Mouse (Mus musculus) T-helper 1 cell (primary cell): ENCODE measurements around the gene Dnajb3.
"Not testable (repeated sequence)": the region's sequence is repeated elsewhere in the genome, so short reads cannot be mapped to it uniquely, and the experiment has no call there.

Experiments used
- in situ Hi-C: fragments of 300-600 bp; cut with MboI, MseI; formaldehyde crosslinking; loops from one replicate; pipeline ENCODE4 v1.15.1; 2025; ENCODE audit warnings: high pct_unique_total_duplicates

Gene Dnajb3

DNA sequence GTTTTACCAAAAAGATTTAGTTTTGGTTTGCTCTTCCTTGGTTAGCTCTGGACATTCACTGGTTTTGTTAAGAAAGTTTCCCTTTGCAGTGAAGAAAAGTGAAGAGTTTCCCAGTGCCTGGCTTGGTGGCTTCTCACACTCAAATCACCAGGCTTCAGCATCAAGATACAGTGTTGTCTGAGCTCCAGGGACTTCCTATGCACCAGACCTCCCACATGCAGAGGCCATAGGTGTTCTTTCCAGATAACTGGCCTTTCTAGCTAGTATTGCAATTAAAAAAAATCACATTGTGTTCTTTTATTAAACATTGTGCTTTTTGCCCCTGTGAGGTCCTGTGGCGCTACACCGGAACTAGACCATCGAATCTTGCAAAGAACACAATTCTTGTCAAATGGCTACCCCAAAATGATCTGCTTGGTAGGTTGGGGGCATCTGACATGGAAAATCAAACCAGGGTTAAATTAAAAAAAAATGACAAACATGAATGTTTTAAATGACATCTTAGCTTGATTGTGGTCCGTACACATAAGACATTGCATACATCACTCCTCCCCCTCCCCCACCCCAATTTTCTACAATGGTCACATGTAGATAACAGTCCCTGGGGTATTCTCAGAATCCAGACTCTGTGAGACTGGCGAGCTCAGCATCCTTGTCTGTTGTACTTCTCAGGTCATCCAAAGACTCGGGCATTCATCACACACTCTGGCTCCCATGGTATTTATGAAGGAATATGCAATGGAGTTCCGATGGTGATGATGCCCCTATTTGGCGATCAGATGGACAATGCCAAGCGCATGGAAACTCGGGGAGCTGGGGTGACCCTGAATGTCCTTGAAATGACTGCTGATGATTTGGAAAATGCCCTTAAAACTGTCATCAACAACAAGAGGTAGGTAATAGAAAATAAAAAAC lies 10.1 kb upstream of the Dnajb3 start:
- in situ Hi-C loops = no loop called here

DNA sequence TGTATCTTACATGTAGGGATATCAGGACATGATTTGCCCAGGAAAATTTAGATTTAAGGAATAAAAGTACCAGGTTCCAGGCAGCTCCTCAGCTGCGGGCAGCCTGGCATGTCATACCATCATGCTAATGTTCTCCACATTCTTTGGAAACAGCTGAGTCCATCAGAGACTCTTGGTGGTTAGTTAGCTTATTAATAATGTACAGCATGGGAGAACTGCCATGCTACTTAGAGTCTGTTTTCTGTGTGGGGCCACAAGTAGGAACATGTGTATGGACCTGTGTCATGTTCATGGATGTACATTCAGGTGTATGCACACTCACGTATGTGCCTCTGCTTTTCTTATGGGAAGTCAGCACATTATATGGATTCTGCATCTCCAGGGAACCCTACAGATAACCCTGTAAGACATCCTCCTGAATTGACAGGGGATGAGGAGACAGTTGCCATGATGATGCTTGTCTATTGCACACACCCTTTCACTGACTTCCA lies 8.9 kb upstream of the Dnajb3 start:
- in situ Hi-C loops = no loop called here

DNA sequence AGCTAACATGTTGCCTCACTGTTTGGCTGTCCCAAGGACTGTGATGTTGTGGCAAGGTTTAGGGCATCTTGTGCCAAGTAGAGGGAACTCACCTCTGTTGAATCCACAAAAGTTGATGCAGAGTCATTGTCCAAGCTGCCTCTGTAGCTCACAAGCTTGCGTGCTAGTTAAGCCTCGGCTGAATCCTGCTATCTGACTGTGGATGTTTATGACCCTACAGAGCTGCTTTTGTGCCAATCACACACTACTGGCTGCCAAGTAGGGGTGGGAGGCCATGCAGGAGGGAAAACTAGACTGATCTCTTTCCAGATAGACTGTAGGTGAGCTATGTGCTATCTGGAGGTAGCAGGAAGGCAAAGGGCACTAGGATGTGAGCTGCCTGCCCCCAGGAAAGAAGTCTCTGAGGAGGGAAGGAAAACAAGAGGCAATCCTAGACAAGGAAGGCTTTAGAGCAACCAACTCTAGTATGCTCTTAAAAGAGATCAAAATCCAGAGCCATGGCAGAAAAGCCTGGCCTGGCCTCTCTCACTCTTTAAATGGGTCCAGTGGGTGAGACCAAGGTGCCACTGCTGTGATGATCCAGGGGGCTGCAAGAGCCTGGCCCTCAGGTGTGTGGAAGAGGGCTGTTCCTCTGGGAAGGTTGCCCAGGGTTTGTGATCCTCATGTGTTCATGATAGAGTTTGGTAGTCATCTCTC lies 8.3 kb upstream of the Dnajb3 start:
- in situ Hi-C loops = no loop called here

DNA sequence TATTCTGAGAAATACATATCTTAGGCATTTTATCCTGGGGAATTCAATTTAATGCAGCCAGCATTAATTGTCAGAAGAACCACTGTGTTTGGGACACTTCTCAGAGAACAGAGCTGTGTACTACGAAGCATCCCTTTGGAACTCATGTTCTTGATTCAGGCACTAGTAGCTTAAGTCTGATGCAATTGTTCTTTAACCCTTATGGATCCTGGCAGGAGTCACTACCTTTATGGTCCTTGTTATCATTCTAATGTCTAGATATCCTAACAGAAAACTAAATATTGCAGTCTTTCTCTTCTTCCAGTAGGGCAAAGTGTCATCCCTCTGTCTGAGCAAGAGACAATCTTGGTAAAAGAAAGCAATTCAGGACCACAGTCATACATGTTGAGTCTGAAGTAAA lies 7.5 kb upstream of the Dnajb3 start:
- in situ Hi-C loops = no loop called here

DNA sequence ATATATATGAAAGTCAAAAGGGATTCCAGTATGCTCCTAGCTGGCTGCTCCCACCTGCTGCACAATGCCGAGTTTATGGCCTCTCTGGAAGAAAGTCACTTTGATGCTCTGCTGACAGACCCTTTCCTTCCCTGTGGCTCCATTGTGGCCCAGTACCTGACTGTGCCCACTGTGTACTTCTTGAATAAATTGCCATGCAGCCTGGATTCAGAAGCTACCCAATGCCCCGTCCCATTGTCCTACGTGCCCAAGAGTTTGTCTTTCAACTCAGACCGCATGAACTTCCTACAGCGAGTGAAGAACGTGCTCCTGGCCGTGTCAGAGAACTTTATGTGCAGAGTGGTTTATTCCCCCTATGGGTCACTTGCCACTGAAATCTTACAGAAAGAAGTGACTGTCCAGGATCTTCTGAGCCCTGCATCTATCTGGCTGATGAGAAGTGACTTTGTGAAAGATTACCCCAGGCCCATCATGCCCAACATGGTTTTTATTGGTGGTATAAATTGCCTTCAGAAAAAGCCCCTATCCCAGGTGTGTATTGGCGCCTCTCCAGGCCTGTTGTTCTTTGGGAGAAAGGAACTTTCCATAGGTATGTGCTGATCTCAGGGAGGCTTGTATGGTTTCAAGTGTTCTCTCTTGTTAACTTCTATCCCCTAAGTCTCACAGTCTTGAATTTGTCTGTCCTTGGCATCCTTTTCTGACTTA lies 6.9 kb upstream of the Dnajb3 start:
- in situ Hi-C loops = no loop called here

DNA sequence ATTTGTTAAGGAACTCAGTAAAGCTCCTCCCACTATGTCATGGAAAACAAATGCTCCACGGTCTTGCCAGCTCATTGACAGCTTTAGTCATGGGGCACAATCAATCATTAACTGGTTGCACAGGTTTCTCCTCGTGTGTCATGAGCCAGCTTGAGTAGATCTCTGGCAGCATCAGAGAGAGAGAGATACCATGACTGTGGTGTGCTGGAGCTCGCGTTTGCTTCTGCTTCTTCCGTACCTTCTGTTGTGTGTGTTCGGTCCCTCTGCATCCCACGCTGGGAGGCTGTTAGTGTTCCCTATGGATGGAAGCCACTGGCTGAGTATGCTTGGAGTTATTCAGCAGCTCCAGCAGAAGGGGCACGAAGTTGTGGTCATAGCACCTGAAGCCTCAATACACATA lies 6.2 kb upstream of the Dnajb3 start, which contains the start of gene Ugt1a1:
Gene Ugt1a1, plus strand, starts transcription at position 148 of the 400 bp plus-strand sequence.
- in situ Hi-C loops = no loop called here

DNA sequence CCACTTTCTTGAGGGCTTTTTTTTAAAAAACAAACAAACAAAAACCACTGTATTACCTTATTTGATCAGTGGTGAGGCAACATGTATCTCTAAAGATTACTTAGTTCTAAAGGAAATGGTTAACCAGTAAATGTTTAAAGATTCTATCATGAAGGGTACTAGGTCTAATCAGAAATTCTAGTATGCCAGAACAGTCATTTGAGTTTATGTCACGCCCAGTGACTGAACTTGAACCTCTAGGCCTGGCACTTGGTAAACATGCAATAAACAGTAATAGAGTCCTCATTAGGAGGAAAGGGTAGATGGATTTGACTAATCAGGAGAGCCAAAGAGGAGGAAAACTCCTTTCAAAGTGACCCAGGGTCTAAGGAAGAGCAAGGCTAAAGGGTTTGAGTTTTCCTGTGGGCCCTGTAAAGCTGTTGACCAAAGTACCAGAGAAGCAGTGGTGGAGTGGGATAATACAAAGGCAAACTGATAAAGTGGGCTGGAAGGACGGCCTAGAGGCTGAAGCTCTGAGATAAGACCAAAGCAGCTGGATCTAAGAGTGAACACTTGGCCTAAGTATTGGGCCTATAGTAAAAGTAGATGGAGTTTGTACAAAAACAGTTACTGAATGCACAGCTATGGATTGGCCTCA lies 1.4 kb upstream of the Dnajb3 start:
- in situ Hi-C loops = loop anchor here (5.0 kb wide), 1 partner anchor 380 kb away; no protein-coding TSS in a partner anchor

DNA sequence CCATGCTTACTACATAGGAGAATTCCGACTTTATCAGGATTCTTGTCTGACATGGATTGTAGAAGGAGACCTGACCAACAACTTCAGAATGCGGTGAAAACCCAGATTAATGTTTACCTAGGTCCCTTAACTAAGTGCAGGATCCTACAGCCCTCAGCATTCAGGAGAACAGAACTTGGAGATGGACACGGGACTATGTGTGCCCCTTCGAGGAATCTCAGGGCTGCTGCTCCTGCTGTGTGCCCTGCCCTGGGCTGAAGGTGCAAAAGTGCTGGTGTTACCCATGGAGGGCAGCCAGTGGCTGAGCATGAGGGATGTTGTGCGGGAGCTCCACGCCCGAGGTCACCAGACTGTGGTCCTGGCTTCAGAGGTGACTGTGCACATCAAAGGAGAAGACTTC lies 5.1 kb downstream of the Dnajb3 start, which contains the start of gene Ugt1a2:
Gene Ugt1a2, plus strand, starts transcription at position 146 of the 400 bp plus-strand sequence.
- in situ Hi-C loops = no loop called here

DNA sequence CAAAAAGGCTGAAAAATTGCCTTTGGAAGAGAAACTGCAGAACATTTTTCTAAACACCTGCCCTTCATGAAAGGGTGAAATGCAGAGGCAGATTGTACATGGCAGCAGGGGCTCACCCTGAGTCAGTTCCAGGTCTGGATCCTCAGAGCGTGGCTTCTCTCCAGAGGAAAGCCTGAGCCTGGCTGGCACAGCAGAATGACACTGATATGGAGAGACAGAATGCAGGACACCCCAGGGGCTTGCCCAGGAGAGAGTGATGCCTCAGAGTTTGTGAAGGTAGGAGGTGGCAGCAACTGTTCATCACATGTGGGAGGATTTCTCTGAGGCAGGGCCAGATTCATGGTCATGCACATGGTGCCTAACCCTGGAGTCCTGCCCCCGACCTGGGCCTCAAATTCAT lies 5.6 kb downstream of the Dnajb3 start:
- in situ Hi-C loops = loop anchor here (25.0 kb wide), 1 partner anchor 1987 kb away; no protein-coding TSS in a partner anchor

DNA sequence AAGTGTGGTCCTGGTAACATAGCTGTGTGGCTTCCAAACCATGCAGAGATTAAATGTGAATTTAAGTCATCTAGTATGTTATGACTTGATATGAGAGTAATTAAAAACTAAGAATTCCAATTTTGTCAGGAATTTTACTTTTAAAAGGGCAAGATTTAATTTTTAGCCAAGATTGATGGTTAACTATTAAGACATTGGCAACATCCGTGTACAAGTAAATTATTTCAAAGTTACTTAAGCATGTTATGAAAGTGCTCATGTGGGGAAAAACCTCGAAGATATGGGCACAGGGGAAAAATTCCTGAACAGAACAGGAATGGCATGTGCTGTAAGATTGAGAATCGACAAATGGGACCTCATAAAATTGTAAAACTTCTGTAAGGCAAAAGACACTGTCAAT lies 8.1 kb downstream of the Dnajb3 start:
- in situ Hi-C loops = loop anchor here (25.0 kb wide), 1 partner anchor 1990 kb away; no protein-coding TSS in a partner anchor

DNA sequence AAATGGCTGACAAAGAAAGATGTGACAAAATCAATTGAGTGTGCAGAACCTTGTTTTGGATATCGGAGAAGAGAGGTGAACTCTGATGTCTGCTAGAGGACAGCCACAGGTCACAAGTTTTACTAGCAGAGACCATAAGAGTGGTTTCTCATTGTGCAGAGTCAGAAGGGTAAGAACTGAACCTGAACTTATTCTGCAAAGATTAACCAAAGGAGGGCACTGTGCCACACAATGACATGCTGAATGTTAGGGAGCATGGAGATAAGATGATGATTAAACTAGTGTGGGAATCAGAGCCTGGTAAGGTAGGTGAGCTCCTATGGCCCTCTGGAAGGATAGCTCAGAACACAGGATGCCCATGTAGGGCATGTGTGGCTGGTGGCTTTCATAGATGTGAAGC lies 9.9 kb downstream of the Dnajb3 start:
- in situ Hi-C loops = loop anchor here (25.0 kb wide), 1 partner anchor 1992 kb away; no protein-coding TSS in a partner anchor

DNA sequence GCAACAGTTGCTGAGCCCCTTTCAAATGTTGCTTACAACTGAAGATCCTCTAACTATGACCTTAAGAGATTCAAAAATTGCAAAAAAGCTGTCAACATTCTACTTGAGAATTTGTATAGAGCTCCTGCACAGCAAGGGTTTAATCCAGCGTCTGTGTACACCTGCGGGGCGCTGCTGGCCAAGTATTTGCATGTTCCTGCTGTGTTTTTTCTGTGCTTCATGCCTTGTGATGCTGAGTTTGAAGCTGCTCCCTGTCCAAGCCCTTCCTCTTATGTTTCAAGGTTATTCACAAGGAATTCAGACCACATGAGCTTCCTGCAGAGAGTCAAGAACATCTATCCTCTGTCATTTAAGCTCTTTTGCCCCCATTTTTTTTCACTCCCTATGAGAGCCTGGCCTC lies 13.4 kb downstream of the Dnajb3 start:
- in situ Hi-C loops = loop anchor here (5.0 to 25.0 kb wide), 2 partner anchors 460 to 1995 kb away; no protein-coding TSS in a partner anchor

DNA sequence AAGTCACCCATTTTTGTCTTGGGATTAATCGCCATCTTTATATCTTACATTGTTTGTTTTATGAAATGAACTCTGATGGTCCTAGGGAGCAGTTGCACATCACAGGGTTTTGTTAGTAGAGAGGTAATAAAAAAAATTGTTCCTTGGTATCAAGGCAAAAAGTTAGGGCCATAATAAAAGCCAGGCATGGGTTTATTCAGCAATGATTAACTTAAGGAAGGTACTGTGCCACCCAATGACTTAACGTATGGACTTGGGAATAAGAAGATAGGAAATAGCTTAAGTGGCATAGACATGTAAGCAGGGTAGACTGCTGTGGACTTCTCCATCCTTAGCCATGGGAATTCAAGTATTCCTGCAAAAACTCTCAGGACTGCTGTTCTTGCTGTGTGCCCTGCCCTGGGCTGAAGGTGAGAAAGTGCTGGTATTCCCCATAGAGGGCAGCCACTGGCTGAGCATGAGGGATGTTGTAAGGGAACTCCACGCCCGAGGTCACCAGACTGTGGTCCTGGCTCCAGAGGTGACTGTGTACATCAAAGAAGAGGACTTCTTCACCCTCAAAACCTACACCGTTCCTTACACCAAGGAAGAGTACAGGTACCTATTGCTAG lies 19.2 kb downstream of the Dnajb3 start:
- in situ Hi-C loops = loop anchor here (10.0 to 25.0 kb wide), 2 partner anchors 1428 to 2001 kb away; no protein-coding TSS in a partner anchor

DNA sequence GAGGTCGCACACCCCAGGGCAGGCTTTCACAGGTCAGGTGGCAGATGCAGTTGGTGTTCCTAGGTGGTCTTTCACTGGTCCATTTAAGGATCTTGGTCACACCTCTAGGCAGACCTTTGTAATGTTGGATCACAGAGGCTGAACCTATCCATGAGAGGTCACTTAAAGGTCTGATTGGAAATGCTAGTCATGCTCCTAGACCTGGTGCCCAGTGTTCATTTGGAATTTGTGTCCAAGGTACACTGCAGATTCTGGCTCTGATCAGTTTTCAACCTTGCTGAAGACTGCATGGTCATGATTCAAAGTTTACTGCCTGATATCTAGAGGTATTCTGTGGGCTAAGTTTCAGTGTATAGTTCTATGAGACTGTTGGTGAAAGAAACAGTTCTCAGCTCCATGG lies 25.9 kb downstream of the Dnajb3 start:
- in situ Hi-C loops = loop anchor here (10.0 to 25.0 kb wide), 2 partner anchors 1435 to 2008 kb away; no protein-coding TSS in a partner anchor

DNA sequence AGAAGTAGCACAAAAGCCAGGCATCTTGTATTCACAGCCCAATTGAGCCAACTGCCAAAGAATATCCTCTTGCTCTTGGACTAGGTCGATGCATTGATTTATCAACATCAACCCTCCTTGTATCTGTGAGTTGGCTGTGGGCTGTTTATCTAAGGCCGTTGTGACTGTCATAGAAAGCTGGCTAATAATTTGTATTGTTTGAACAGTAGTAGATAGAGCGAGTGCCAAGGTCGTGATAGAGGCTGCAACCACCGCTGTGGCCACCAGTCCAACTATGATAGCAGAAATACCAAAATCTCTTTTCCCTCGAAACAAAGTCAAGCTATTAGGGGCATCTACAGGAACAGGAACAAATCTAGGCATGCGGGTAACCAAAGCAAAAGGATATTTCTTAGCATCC lies 33.4 kb downstream of the Dnajb3 start:
- in situ Hi-C loops = not testable (repeated sequence)

DNA sequence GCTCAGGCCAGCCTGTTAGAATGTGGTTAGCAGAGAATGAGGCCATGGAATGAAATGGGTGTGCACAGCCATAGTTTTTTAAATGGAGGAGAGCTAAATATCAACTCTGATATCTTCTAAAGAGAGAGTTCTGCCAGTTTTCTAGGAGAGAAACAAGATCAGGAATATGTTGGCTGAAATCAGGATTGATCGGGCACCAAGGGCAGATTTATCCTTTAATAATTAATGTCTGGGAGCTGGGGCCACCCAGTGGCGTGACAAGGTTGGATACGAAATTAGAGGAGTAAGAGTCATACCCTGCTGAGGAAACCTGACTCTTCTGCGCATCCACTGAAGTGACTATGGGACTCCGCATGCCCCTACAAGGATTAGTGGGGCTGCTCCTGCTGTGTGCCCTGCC lies 39.9 kb downstream of the Dnajb3 start, which contains the start of gene Ugt1a5:
Gene Ugt1a5, plus strand, starts transcription at position 302 of the 400 bp plus-strand sequence.
- in situ Hi-C loops = no loop called here

DNA sequence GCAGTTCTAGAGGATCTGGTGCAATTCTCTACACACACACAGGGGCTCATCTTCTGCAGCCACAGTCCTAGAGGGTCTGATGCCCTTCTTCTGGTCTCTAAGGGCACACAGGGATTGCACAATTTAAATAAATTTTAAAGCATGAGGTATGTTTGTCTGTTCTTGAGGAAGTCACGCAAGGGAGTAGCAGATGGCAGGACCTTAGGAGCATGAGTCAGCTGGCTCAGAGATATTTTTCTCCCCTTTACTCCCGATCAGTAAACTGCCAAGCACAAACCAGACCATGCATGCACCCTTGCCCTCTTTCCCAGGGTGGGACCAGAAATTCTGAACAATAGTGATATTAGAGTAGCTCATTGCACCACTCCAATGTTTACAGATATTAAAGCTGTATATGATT lies 47.2 kb downstream of the Dnajb3 start:
- in situ Hi-C loops = no loop called here
